Mouse (Mus musculus): Measurements from ENCODE around the gene Fmn2.

The Fmn2 gene

DNA sequence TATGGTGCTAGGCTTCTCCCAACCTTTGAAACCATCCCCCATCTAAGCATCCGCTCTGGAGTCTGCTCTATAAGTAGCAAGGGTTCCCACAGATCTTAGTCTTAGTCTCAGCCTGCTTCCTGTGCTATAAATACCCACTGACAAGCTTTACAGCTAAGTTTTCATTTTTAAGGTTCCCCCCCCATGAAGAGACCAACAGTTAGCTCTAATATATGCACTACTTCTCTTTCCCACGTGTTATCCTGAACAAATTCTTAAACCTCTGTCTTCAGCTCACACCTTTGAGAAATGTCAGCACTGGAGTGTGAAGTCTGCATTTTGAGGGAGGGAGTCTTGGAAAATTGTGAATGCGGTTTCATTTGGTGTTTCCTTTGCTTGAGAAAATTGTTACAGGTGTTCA is 56.2 kb downstream of the Fmn2 start:
- DNase-seq: no peak

GRCm38 (mm10) chr1:174558488-174558887 is 56.9 kb downstream of the Fmn2 start:
- no peak for DNase-seq

DNA sequence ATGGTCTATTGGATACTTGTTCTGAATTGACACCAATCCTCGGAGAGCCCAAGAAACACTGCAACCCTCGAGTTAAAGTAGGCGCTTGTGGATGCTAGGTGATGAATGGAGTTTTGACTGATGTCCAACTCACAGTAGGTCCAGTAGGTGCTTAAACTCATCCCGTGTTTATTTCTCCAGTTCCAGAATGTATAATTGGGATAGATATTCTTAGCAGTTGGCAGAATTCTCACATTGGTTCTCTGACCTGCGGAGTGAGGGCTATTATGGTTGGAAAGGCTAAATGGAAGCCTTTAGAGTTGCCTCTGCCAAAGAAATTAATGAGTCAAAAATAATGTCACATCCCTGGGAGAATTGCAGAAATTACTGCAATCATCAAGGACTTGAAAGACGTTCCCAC is 62.9 kb downstream of the Fmn2 start:
- no peak for DNase-seq

DNA sequence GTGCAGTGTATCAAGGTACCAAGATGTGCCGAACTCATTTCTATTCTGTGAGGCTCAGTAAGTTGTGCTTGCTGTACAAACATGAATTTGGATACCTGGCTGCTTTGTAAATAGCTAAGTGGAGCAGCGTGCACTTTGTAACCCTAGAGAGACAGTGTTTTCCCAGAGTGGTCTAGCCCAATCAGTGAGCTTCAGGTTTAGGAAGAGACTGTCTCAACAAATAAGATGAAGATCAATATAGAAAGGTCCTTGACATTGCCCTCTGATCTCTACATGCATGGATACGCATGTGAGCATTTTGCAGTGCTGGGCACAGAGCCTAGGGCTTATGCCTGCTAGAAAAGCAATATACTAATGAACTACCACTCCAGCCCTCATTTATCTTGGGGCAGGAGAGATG is 67.0 kb downstream of the Fmn2 start:
- no peak for DNase-seq

DNA sequence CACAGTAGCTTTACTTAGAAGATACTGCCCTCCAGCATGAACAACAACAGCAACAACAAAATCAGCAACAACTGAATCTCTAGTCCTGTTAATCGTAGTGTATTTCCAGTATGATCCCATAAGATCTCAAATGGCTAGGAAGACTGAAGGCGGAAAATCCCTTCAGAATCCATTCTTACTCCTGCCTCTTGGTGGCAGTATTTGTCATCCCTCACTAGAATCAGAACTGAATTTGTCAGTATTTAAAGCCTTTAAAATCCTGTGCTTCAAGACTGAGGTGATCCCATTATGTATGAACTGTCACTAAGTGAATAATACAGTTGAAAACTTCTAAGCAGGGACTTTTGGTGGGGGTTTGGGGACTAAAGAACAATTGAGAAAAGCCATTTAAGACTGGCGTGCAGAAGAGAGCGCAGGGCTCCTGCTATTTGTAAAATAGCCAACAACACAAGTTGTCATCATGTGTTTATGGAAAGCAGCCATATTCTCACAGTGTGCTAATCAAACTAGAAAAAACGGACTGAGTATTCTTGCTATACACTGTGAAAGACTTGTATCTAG is 90.9 kb downstream of the Fmn2 start:
- no peak for DNase-seq

GRCm38 (mm10) chr1:174594989-174595388 is 93.4 kb downstream of the Fmn2 start:
- peak in 1 of 2 experiments; percentile 45 for DNase-seq

- DNase-seq: no peak
These were observed 95.9 kb downstream of the Fmn2 start for GRCm38 (mm10) chr1:174597495-174597894.

GRCm38 (mm10) chr1:174598226-174598625 is 96.6 kb downstream of the Fmn2 start:
- DNase-seq: no peak

DNA sequence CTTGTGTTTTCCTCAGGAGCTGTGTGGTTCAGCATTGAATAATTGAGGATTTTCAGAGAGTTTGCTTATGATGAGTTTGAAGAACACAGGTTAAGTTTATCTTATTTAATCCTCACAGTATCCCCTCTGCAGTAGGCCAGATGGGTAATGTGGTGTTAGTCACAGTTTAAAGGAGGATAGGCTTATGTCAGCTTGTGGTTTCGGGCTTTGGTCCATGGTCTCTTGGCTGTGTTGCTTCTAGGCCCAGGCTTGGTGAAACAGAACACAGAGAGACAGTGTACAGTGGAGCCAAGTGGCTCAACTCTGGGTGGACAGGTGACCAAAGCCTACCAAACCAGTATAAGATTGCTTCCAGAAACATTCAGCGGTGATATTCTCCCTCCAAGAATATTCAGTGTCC is 98.4 kb downstream of the Fmn2 start:
- no peak for DNase-seq

GRCm38 (mm10) chr1:174600620-174601019 is 99.0 kb downstream of the Fmn2 start:
- DNase-seq: no peak

DNA sequence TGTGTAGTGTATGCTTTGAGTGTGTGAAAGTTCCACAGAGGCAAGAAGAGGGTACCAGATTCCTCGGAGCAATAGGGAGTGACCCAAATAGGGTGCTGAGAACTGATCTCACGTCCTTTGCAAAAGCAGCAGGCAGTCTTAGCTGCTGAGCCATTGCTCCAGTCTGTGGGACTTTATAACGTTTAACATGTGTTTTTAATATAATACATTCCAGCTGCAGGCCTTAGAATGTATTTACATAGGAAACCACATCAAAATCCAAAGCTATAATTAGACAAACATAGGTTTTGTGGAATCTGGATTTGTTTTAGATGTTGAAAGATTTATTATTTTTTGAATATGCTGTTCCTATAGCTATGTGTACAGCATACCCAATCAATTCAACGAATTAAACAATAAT is 115.7 kb downstream of the Fmn2 start:
- DNase-seq: no peak

- DNase-seq: no peak
These were observed 119.9 kb downstream of the Fmn2 start for GRCm38 (mm10) chr1:174621512-174621911.

DNA sequence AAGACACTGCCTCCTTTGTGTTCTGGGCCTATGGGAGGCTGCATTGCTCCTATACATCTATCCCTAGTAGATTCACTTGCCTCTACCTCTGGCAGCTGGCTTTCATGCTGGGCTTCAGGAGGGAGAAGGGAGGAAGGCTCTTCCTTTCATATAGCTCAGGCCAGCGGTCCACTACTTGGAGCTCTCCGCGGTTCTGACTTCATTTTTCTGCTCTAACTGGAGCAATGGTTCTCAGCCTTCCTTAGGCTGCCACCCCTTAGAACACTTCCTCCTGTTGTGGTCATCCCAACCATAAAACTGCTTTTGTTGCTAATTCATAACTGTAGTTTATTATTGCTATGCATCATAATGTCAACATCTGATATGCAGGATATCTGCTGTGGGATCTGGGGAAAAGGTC is 121.4 kb downstream of the Fmn2 start:
- no peak for DNase-seq

DNA sequence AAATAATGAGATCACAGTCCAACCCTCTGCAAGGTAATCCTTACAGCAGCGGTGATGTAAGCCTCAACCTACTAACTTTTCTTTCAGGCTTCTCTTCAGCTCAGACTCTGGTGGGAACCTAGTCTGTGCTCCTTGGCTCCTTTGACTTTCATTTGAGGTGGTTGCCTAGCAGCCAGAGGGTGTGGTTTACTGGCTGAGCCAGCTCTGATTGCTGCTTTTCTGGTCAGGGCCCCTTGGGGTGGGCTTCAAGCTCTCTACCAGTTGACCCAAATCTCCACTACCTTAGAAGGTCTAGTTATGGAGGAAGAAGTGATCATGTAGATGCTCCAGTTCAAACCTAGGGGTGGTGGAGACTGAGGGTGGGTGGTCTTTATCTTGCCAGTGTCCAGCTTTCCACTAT is 128.4 kb downstream of the Fmn2 start:
- DNase-seq: no peak

GRCm38 (mm10) chr1:174636291-174636690 is 134.7 kb downstream of the Fmn2 start:
- no peak for DNase-seq

- DNase-seq: no peak
These were observed 136.0 kb downstream of the Fmn2 start for GRCm38 (mm10) chr1:174637564-174638085.

DNA sequence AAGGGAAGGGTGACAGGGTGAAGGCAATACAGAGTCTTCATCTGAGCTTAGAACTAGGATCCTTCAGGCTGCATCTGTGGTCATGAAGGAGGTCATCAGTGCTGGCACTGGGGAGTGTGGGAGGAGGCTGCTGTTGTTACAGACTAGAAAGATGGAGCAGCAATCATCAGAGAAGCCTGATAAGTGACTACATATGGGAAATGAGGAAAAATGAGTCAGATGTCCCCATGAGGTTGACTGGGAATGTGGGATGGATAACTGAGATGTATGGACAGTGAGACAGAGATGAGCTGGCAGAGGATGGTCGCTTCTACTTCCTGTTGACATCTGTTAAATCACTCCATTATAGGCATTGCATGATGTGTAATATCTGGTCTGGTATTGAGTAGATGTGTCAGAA is 139.3 kb downstream of the Fmn2 start:
- no peak for DNase-seq

- no peak for DNase-seq
These were observed 141.9 kb downstream of the Fmn2 start for GRCm38 (mm10) chr1:174643431-174644010.

- no peak for DNase-seq
These were observed 147.8 kb downstream of the Fmn2 start for GRCm38 (mm10) chr1:174649421-174649826.

DNA sequence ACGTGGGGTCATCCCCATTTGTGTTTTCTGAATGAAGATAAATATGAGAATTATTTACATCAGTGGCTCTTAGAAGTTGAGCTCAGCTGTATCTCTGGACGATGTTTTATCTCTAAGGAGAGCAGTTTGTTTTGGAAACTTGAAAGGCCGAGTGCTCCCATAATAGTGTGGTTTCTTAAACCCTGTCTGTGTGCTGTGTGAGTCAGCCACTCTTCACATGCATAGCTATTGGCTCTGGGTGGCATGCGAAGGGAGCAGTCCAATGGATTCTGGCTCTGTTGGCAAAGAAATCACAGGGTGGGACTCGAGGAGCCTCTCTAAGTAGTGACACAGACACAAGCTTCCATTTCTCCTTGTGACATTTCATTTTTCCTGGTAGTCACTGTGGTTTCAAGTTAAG is 152.9 kb downstream of the Fmn2 start:
- DNase-seq: no peak

DNA sequence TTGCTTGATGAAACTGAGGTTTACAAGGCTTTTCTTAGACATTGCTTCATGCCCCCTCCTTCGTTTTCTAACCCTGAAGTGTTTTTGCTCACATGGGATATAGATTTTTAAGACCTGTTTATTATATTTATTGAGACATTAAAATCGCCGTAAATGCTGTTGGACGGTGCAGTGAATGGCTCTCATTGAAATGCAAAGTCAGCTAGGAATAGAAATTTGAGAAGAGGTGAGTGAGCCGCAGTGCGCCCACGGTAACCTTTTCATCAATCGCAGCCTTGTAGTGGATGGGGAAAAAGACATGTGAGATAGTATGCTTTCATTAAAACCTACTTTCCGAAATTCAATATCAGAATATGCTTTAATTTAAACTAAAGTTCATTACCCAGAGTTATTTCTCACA is 153.7 kb downstream of the Fmn2 start:
- DNase-seq: no peak

DNA sequence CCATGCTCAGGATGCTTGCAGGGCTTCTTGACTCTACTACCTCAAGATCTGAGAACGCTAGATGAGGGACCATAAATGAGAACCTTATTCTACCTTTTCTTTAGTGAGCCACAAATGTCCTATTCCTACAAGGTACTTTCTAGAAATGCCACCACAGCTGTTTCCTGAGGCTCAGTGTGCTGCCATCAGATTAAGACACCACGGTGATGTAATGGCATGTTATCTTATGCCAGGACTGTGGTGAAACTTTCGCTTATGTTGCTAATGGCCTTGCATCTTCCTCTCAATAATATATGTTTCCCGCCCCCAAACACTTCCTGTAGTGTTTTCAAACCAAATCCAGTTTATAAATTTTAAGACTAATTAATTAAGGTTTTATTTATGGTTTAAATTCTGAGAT is 154.9 kb downstream of the Fmn2 start:
- no peak for DNase-seq

DNA sequence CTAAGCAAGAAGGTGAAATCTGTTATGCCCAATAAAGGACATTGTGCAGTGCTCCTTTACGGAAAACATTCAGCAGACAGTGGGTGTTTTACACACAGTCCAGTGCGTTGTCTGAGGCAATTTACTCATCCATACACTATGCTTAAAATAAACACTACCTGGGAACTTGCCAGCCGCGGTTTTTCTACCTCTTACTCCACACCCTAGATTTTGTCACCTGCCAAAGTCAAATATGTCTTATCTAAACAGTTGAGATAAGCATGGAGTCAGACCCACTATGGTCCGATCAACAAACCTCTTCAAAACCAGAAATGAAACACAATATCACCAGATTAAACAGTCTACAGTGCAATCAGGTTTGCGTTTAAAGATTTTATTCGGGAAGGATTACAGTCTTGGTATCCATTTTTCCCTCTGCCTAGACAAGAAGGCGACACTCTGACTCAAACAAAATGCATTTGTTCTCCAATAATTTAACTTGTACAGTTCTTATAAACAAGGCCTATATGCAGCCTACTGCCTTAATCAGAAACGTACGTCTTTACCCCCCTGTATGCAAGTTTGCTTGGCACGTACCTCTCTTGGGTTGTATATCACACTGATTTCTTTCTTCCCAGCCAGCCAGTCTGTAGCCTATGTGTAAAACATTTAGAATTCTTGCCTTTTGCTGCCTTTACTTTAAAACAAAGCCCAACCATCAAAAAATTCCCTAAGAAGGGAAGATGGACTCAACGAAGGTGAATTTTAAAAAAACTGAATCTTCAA is 158.0 kb downstream of the Fmn2 start:
- DNase-seq: no peak

DNA sequence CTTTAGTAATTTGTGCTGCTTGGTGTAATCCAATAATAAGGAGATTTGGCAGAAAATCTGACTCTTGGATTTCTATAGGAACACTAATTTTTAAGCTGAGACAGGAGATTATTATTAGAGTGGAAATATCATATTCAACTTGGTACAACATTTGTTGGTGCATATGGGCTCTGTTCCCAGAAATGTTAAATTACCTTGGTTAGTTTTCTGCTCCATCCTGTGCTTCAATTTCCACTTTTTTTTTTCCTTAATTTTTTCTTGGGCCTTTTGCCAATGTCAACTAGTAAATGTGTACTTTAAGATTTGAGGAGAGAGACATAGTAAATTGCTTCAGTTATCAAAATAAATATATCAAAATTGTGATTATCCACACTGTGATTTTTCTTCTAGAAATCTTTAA is 163.5 kb downstream of the Fmn2 start:
- DNase-seq: no peak

Data from spleen, adult 18-20 months (tissue).